Mouse (Mus musculus) bone marrow macrophage, adult 2 months (primary cell): ENCODE data around the gene Gm21987.

Source experiments
- CTCF ChIP-seq: IDR thresholded peaks from 2 replicates; pipeline ENCODE4 v1.5.1; 2012; ENCODE audit warnings: low read depth, mild to moderate bottlenecking, low read length, moderate library complexity
- POLR2A ChIP-seq: IDR thresholded peaks from 2 replicates; pipeline ENCODE4 v1.6.1; 2012; ENCODE audit warnings: mild to moderate bottlenecking, low read depth, low read length, borderline replicate concordance

DNA sequence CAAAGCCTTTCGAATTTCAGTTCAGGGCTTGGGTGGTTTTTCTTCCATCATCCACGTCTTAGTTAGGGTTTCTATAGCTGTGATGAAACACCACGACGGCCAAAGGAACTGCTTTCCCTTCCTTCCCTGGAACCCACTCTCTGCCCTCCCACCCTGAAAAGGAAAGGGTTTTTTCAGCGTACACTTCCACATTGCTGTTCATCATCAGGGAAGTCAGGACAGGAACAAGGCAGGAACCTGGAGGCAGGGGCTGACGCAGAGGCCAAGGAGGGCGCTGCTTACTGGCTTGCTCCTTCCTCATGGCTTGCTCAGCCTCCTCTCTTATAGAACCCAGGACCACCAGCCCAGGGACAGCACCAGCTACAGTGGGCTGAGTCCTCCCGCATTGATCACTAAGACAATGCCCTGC lies 30.0 kb downstream of the Gm21987 start:
- TF ChIP-seq POLR2A: no peak
- no peak; the same call in 1 of the 2 replicates for TF ChIP-seq CTCF
